Mouse (Mus musculus): ENCODE measurements around the gene BC029722.
A peak's percentile ranks its signal among the peaks of the same experiment; 100 is the strongest.

BC029722 gene

GRCm38 (mm10) chr2:155819449-155820251 is 424 bp upstream of the BC029722 start:
- no peak for DNase-seq (ENCODE audit: low read depth in 1 of 2, low spot score in 2 of 2)

GRCm38 (mm10) chr2:155818596-155819391 is 432 bp downstream of the BC029722 start:
- DNase-seq (ENCODE audit: low read depth in 1 of 2, low spot score in 2 of 2) = peak; percentile 89 to 94

- DNase-seq (ENCODE audit: low read depth in 1 of 2, low spot score in 2 of 2) = no peak
Observed at GRCm38 (mm10) chr2:155817301-155818245, 1.7 kb downstream of the BC029722 start.

GRCm38 (mm10) chr2:155816179-155816578 is 3.0 kb downstream of the BC029722 start:
- DNase-seq (ENCODE audit: low read depth in 1 of 2, low spot score in 2 of 2) = no peak

- DNase-seq (ENCODE audit: low read depth in 1 of 2, low spot score in 2 of 2) = no peak
Observed at GRCm38 (mm10) chr2:155814829-155815228, 4.4 kb downstream of the BC029722 start.

GRCm38 (mm10) chr2:155812637-155813036 is 6.6 kb downstream of the BC029722 start:
- DNase-seq (ENCODE audit: low read depth in 1 of 2, low spot score in 2 of 2) = no peak

- DNase-seq (ENCODE audit: low read depth in 1 of 2, low spot score in 2 of 2) = peak in 1 of 2 experiments; percentile 68
Observed at GRCm38 (mm10) chr2:155811821-155812396, 7.3 kb downstream of the BC029722 start.

GRCm38 (mm10) chr2:155809620-155810019 is 9.6 kb downstream of the BC029722 start:
- DNase-seq (ENCODE audit: low read depth in 1 of 2, low spot score in 2 of 2) = no peak

GRCm38 (mm10) chr2:155807408-155807807 is 11.8 kb downstream of the BC029722 start:
- no peak for DNase-seq (ENCODE audit: low read depth in 1 of 2, low spot score in 2 of 2)

- no peak for DNase-seq (ENCODE audit: low read depth in 1 of 2, low spot score in 2 of 2)
Observed at GRCm38 (mm10) chr2:155806548-155806947, 12.7 kb downstream of the BC029722 start.

- DNase-seq (ENCODE audit: low read depth in 1 of 2, low spot score in 2 of 2) = no peak
Observed at GRCm38 (mm10) chr2:155805925-155806255, 13.3 kb downstream of the BC029722 start.

- no peak for DNase-seq (ENCODE audit: low read depth in 1 of 2, low spot score in 2 of 2)
Observed at GRCm38 (mm10) chr2:155805231-155805924, 13.8 kb downstream of the BC029722 start.

- DNase-seq (ENCODE audit: low read depth in 1 of 2, low spot score in 2 of 2) = no peak
Observed at GRCm38 (mm10) chr2:155804053-155804452, 15.2 kb downstream of the BC029722 start.

GRCm38 (mm10) chr2:155802761-155803160 is 16.5 kb downstream of the BC029722 start:
- no peak for DNase-seq (ENCODE audit: low read depth in 1 of 2, low spot score in 2 of 2)

- no peak for DNase-seq (ENCODE audit: low read depth in 1 of 2, low spot score in 2 of 2)
Observed at GRCm38 (mm10) chr2:155798613-155799012, 20.6 kb downstream of the BC029722 start.

GRCm38 (mm10) chr2:155794674-155795445 is 24.4 kb downstream of the BC029722 start:
- no peak for DNase-seq (ENCODE audit: low read depth in 1 of 2, low spot score in 2 of 2)

- DNase-seq (ENCODE audit: low read depth in 1 of 2, low spot score in 2 of 2) = no peak
Observed at GRCm38 (mm10) chr2:155792899-155793298, 26.3 kb downstream of the BC029722 start.

- no peak for DNase-seq (ENCODE audit: low read depth in 1 of 2, low spot score in 2 of 2)
Observed at GRCm38 (mm10) chr2:155787949-155788931, 31.0 kb downstream of the BC029722 start.
